Mouse (Mus musculus) adrenal gland, postnatal 14 days (tissue): ENCODE data around the gene Fcgr4. TPM values are rescaled to one million over a fixed set of nuclear protein-coding genes. Genes with fewer than 3 reads are reported as not detected.

Source experiments
- microRNA-seq, 2 experiments: library from miRNA; unstranded; fragments of <30 nt; microRNA quantifications; one replicate each; pipeline ENCODE4 v1.2.0; 2021
- total RNA-seq: library from RNA; stranded (reverse); gene quantifications from 2 replicates; pipeline ENCODE4 v1.2.3, GENCODE M21; 2021

Fcgr4 gene
- total RNA-seq, 1 experiment from 2014 or later = 0.89 TPM

Small RNAs within 50 kb of the gene (microRNA-seq; reads per million reads assigned to microRNA genes)
- gene Gm27552 (0 reads per million in 2 experiments), gene Mir6546 (0.38 to 0.85 reads per million in 2 experiments)

Other genes with a start within 250 kb of the Fcgr4 start
- 31.5 and 33.0 TPM in 2 replicates for gene Atf6, start 151.1 kb upstream of the Fcgr4 start, total RNA-seq
- 0.44 and 0.64 TPM in 2 replicates for gene Gm26620, start 133.9 kb upstream of the Fcgr4 start, total RNA-seq
- 11.9 and 17.5 TPM in 2 replicates for gene Dusp12, start 133.4 kb upstream of the Fcgr4 start, total RNA-seq
- not detected in 2 replicates for gene Fcrlb, start 106.0 kb upstream of the Fcgr4 start, total RNA-seq
- 2.0 and 7.7 TPM in 2 replicates for gene Fcrla, start 91.3 kb upstream of the Fcgr4 start, total RNA-seq
- 7.9 and 9.2 TPM in 2 replicates for gene Fcgr2b, start 42.4 kb upstream of the Fcgr4 start, total RNA-seq
- 8.1 and 10.3 TPM in 2 replicates for gene Fcgr3, start 46.0 kb downstream of the Fcgr4 start, total RNA-seq
- gene Cfap126, start 95.0 kb downstream of the Fcgr4 start, total RNA-seq = 0.71 and 1.9 TPM in 2 replicates
- 733 and 773 TPM in 2 replicates for gene Sdhc, start 131.7 kb downstream of the Fcgr4 start, total RNA-seq
- gene Mpz, start 131.8 kb downstream of the Fcgr4 start, total RNA-seq = 1.5 and 3.2 TPM in 2 replicates
- gene Pcp4l1, start 177.3 kb downstream of the Fcgr4 start, total RNA-seq = 37.7 and 40.5 TPM in 2 replicates
- 0.83 and 12.4 TPM in 2 replicates for gene Nr1i3, start 195.1 kb downstream of the Fcgr4 start, total RNA-seq
- gene Tomm40l, start 203.6 kb downstream of the Fcgr4 start, total RNA-seq = 52.7 and 58.6 TPM in 2 replicates
- 80.2 and 1,683 TPM in 2 replicates for gene Apoa2, start 206.1 kb downstream of the Fcgr4 start, total RNA-seq
- 13.4 and 18.8 TPM in 2 replicates for gene Fcer1g, start 215.4 kb downstream of the Fcgr4 start, total RNA-seq
- 3.1 and 3.4 TPM in 2 replicates for gene Adamts4, start 231.5 kb downstream of the Fcgr4 start, total RNA-seq
- 875 and 896 TPM in 2 replicates for gene Ndufs2, start 232.5 kb downstream of the Fcgr4 start, total RNA-seq